Mouse (Mus musculus): ENCODE results near the gene Gm9918.
A peak's percentile ranks its signal among the peaks of the same experiment; 100 is the strongest.
"Not testable (repeated sequence)": the region's sequence is repeated elsewhere in the genome, so short reads cannot be mapped to it uniquely, and the experiment has no call there.

Gm9918 gene

DNA sequence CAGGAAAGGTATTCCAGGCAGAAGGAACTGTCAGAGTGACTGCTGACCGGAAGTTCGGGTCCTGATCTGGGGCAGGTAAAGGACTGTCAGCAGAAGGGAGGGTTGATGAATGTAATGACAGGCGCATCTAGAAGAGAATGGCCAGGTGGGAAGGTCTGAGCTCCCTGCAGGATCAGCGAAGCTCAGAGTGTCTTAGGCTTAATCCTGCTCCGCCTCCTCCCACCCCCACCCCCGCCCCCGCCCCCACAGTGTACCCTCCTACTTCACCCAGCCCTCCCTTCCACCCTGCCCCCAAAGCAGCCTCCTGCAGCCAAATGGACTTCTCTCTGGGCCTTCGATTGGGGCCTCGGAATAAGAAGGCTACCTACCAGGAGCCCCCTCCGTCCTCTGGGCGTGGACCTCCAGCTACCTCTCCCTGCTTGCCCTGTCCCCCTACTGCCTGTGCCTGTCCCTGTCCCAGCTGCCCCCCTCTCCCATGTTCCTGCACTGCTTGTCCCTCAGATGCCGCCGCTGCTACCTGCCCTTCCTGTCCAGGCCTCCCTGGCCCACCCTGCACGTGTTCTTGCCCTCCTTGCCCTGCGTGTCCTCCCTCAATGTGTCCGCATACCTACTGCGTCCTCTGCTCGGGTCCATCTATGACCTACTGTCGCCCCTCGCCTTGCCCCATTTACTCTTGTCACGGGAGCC lies at the start of gene Gm9918:
TSS of gene Gm9918 (plus strand) at position 290 of the 687 bp plus-strand sequence.
- DNase-seq: no peak

DNA sequence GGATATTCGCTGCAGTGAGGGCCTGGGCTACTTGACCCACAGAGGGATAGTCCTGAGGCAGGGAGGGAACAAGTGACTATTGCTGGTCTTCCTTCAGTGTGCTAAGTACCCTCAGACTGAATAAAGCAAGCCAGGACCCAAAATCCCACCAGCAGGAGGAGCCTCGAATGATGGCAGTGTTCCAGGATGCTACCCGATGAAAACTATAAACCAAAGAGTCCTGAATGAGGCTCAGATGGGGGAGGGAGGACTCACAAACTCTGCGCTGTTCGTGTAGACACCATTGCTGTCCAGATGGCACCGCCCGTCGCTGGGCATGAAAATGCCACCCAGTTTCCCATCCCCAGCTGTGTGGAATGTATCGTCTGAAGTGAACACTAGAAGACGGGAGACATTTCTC lies 48.0 kb upstream of the Gm9918 start:
- no peak for DNase-seq

DNA sequence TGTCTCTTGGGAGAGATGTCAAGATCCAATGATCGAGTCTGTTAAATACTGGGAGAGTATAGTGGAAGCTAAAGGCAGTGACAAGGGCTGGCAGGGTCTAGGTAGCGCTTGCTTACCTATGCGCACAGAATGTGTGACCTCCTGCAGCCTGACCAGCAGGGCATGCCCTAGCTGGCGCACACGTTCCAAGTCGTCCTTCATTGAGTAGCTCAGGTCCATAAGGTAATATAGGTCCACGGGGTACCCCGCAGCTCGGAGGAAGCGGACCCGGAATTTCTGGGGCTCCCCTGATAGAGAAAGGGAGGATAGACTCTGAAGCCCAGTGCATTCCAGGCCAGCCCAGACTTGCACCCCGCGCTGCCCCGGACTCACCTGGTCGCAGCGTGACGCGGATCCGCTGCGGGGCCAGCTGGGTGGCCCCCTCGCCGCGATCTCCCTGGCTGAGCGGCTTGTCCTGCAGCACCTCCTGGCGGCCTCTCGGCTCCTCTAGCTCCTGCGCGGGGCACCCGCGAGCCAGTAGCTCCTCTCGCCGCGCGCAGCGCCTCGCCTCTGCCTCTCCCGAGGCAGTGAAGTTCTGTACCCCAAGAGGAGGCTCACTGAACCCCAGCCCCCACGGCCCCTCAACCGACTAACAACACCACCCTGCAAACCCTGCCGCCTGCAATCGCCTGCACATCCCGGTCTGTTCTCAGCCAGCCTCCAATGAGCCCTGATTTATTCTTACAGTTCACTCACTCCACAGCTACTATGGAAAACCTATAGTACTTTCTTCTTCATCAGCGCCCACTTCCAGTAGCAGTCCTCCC lies 46.0 kb upstream of the Gm9918 start:
- DNase-seq: peak; percentile 92

DNA sequence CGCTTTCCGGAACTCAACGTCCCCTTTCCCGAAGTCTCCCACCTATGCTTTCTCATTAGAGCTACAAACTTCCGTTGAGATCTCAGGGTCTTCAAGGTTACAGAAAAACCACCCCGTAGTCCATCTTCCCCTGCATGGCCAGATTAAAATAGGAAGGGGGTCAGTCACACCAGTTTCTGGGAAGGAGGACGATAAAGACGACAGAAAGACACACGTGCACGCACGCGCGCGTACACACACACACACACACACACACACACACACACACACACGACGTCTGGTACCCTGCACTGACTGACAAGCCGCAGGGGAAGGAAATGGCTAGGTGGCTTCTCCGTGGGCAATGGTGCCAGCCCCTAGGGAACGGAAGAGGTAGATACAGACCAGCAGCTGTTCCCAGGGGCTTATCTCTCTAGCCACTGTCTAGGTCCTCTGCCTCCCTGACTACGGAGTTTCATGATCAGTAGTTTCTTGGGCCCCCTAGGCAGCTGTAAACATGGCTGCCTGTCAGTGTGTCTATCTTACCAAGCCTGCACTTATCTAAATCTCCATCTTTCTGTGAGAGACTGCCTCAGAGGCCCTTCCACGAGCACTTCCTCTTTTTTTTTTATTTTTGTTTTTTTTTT lies 45.3 kb upstream of the Gm9918 start:
- peak; percentile 80 for DNase-seq

DNA sequence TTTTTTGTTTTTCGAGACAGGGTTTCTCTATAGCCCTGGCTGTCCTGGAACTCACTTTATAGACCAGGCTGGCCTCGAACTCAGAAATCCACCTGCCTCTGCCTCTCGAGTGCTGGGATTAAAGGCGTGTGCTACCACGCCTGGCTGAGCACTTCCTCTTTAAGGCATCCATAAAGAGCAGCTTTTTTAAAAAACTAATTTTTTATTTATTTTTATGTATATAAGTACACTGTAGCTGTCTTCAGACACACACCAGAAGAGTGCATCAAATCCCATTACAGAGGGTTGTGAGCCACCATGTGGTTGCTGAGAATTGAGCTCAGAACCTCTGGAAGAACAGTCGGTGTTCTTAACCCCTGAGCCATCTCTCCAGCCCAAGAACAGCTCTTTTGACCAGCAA lies 44.7 kb upstream of the Gm9918 start:
- DNase-seq: not testable (repeated sequence)

DNA sequence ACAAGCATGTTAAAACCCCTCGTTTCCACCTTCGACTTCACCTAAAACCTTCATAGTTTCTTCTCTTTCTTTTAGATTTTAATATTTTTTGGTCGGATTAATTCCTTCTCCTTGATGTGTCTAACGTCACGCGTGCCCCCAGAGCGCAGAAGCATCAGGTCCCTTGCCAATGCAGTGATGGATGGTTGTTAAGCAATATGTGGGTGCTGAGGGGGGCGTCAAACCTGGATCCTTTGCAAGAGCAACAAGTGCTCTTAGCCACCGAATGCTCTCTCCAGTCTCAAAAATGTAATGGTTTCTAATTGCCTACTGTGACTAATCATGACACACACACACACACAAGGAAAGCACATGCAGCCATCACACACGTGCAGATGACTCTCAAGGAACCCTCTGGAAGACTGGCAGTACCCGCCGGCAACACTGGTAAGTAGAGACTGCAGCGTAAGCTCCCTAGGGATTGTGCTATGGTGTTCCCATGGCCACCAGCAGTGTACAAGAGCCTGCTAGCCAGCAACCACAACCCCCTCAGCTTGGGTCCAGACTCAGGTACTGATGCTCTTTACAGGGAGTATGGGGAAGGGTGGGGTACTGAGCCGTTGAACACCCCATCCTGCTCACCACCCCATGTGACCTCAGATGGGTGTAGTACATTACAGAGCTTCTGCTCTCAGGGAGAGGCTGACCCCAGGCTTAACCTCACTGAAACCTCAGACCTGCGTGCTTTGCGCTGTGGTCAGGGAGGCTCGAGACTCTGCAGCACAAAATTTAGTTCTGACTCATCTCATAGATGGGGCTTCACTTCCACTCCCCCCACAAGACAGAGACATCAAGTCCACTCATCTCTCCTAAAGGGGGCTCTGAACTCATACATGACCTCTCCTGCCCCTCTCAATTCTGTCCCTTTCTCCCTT lies 39.7 kb upstream of the Gm9918 start:
- no peak for DNase-seq

DNA sequence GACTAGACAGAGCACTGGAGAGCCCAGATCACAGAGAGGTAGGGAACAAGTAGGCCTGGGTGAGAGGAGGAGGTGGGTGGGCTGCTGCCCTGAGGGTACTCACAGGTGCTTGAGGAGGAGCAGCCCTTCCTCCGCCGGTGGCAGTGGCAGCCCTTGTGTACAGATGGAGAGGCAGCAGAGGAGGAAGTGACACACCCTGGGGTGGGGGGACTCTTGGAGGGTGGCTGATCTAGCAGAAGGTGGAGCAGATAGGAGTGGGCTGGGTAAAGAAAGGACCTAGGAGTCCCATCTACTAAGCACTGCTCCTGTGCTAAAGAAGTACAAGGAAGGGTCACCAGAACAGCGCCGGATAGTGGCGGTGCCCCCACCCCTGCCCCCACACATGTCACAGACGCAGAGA lies 38.6 kb upstream of the Gm9918 start, which contains the start of gene Itgb7:
TSS of gene Itgb7 (minus strand) at position 197 of the 400 bp plus-strand sequence.
- DNase-seq: peak; percentile 81

DNA sequence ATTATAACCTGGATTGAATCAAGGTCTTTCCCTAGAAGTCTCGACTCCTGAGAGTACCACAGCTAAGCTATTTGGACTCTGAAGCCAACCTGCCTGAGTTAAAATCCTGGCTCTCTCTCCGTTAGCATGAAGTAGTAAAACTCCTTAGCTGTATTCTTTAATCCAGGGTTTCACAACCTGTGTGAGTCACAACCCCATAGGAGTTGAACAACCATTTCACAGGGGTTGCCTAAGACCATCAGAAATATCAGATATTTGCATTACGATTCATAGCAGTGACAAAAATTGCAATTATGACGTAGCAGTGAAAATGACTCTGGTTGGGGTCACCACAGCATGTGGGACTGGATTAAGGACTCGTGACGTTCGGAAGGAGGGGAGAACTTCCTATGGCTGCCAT lies 37.6 kb upstream of the Gm9918 start:
- no peak for DNase-seq

DNA sequence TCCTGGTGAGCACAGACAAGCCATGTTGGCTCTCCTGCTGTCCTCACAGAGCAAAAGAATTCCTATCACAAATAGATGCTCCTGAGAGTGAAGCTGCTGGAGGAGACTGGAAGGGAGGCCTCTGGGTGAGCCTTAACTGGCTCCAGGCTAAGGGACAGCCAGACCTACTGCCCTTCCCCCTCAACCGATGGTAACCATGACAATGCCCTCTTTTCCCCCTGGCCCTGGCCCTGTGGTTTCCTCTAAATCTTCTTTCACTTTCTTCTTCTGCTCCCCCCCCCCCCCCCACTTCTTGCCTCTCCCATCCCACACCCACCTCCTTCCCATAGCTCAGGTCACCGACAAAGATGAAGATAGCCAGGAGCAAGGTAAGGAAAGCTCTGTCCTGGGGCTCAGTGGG lies 36.5 kb upstream of the Gm9918 start:
- peak; percentile 49 for DNase-seq

DNA sequence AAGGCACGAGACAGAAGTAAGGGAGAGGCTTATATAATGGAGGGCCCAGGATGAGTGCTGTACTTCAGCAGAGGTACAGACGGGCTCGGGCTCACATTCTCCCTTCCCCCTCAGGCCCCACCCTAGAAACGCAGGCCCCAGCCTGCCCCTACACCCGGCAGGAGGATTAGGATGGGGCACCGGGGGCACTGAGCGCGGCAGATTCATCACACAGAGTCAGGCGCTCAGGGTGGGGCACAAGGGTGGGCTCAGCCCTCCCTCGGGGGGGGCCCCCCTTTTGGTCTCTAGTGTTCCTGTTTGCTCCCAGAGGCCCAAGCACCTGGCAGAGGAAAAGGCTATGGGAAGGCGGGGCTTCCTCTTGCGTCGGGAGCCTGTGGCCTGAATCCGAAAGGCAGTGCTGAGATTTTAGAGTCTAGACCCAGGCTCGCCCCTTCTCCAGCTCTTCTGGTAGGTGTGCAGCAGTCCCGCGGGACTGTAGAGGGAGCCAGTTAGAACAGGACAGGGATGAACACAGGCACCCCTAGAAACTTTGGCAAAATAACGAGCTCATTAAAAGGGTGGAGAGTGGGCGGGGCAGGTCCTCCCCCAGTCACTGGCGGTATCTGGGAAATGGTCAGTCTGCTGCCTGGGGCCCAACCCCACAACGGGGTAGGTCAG lies 34.9 kb upstream of the Gm9918 start:
- DNase-seq: peak; percentile 32

DNA sequence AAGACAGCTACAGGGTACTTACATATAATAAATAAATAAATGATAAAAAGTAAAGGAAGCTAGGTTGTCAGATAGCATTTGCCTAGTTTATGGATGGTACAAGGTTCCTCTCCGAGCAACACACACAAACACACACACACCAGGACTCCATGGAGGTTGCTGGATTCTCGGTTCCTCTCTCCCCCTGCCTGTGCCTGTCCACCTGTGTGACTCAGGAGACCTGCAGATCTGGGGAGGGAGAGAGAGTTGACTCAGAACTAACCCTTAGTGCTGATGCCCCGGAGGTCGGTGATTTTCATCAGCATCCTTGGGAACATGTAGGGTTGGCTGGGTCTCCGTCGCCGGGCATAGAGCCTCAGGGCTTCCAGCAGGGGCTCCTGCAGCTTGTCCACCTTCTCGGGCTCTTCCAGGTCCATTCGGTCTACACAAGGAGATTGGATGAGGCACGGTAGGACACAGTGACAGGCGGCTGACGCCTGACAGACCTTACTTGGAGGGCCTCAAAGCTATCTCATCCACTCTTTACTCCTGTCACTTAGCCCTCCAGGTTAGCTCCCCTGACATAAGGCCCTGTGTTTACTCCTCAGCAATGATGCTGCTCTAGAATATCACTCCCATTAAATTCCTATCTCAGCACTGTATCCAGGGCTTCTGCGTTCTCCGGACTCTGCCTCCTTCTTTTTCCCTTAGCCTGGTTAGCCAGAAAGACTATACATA lies 31.7 kb upstream of the Gm9918 start:
- DNase-seq: no peak

DNA sequence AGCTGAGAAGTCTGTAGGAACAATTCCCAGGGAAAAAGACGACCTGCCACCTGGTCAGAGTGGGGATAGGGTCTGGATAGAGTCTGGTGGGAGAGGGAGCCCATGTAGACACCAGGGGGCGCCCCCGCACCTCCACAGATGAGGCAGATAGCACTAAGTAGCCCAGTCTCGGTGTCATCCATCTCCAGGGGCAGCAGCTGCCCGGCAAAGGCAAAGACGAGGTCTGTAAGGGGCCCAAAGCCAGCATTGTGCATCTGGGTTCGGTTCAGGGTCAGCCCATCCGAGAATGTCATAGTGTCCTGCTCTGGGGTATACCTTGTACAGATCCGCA lies 31.1 kb upstream of the Gm9918 start:
- DNase-seq: peak; percentile 82

DNA sequence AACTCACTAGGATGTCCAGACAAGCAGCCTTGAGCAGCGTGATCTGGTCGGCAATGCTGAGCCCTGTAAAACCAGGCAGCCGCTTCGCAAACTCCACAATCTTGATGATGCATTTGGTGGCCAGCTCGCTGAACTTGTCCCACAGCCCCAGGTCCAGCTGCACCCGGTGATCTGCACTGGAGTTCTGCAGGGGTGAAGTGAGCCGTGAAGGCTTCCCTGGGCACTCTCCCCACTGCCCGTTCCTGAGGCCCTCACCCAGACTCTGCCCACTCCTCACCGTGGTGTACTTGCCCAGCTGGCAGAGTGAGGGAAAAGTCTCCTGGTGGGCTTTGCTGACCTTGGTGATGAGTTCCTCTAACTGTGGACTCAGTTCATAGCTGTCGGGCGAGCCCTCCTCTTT lies 30.5 kb upstream of the Gm9918 start:
- no peak for DNase-seq

DNA sequence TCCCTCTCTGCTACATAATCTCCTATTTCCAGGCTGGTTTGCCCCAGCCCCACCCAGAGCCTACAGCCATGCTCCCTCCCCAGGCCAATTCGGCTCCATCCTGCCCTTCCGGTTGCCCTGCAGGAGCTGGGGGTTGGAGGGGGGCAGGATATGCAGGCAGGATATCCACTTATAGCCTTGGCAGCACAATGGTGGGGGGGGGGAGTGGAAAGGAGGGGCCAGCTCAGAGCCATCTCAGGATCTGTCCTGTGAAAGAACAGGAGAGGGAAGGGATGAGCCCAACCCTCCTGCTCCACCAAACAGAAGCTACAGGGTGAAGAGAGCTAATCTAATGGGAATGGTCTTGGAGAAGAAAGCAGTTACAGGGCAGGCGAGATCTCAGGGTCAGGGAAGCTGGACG lies 29.8 kb upstream of the Gm9918 start:
- DNase-seq: no peak

DNA sequence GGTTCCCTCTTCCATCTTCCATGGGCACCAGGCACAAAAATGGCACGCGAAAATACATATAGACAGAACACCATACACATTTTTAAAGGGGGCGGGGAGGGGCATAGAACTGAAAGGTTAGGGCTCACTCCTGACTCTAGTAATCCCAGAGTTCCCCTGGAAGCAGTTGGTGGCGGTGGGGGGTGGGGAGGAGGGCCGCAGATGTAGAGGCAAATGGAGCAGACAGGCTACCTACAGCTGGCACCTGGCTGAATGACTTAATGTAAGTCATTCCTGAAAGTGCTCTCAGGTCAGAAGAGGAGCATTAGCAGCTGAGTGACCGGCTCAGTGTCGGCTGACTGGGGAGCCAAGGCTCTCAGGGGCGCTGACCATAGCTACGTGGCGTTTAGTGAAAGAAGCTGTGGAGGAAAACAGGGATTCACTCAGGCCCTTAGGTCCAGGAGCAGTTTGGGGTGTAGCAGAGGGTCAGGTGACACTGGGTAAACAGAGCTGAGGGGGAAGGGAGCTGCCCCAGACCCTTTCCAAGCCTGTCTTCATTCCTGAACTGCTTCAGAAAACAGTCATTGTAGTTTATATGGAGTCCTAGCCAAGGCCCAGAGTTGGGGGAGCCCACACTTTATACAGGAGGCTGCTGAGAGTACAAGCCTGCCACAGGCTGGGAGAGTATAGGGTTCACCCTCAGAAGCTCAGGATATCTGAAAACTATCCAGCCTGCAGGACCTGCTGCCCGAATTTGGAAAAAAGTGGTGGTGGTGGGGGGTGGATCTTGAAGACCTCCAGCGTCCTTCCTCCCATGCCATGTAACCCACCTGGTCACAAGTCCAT lies 27.7 kb upstream of the Gm9918 start:
- no peak for DNase-seq

DNA sequence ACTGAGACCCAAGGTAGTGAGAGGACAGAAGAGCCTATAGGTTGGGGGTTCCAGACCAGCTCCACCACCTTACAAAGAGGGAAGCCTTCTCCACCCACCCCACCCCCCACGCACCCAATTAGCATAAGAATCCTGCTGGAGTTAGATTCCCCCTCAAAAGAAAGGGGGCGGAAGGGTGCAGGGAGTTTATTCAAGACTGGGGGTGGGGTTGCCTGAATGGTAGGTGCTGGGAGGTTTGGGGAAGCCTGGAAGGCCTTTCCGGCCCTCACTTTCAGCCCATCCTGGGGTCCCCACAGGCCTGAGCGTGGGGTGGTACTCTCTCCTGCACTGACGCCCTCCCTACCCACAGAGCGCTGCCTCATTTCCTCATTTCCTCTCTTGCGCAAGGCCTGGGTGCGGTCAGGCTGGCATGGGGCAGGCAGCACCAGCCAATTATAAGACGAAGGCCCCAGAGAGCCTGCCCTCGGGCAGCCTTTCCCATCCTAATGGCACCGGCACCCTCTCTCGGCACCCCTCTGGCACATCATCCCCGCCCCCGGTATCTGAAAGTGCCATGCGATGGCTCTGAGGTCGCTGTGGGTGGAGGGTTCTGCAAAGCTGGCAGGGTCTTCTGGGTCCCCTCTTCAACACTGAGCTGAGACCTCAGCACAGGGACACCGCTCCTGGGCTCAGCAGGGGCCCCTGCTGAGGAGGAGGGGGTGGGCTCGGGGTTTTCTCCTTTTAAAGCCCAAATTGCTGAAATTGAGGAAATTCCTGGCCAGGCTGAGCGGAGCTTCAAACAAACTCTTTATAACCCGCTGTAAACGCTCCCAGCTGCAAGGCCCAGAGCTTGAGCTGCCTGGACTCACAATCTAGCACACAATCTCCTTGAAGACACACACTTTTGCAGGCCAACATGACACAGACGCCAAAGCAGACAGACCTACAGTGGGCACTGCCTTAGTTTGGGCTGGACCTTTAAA lies 26.9 kb upstream of the Gm9918 start:
- no peak for DNase-seq

DNA sequence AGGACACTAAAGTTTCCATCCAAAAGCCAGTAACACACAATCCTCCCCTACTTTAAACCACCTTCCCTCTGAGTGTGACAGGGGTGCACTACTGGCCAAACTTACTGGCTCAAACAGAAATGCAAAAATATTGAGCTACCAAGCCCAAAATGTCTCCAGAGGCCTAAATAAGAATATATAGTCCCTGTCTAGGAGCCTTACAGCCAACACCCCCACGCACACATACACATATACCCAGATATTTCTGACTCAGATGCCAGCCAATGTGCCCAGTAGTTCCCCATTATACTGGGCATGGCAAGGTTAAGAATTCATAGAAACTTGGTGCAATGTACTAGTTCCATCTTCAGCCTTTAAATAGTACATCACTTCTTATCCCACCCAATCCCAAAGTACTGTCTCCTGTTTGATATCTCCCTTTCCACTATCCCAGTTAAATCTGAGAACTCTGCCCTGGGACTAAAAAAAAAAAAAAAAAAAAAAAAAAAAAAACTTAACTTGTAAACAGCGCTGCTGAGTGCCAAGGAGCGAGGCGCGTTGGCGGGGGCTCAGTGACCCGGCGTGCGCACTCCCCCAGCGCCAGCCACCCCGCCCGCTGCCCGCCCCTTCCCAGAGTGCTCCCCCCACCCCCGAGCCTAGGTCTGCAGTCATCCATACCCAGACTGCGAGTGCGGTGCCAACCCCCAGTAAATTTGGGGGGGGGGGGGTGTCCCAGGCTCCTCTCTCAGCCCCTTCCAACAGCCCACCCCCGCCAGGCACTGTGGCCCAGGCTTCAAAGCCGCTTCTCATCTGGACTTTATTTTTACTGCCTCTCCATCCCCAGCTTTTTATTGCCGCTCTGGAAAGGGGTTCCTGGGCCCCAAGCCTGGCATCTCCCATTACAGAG lies 25.8 kb upstream of the Gm9918 start:
- DNase-seq: no peak

DNA sequence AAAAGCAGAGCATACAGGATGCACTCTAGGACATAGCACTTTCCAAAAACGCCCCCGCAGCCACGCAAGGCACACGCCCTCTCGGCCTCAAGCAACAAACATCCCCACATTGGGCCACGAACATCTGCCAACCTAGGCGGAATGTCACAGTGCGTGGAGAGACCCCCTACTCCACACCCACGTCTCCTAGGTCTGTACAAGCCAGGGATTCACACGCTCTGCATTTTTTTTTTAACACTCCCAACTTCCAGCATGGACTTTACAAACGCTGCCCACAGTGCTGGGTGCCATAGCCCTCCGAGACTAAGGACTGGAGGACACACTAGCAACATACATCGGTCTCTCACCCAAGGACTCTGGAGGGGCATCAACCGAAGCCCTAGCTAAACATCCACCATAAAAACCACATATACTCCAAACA lies 24.9 kb upstream of the Gm9918 start:
- DNase-seq: no peak
